Mouse (Mus musculus): ENCODE data around the gene Lgmn. TPM values are rescaled to one million over a fixed set of nuclear protein-coding genes. Genes with fewer than 3 reads are reported as not detected.

Lgmn gene
- polyA plus RNA-seq, 1 experiment = 73.8 TPM

DNA sequence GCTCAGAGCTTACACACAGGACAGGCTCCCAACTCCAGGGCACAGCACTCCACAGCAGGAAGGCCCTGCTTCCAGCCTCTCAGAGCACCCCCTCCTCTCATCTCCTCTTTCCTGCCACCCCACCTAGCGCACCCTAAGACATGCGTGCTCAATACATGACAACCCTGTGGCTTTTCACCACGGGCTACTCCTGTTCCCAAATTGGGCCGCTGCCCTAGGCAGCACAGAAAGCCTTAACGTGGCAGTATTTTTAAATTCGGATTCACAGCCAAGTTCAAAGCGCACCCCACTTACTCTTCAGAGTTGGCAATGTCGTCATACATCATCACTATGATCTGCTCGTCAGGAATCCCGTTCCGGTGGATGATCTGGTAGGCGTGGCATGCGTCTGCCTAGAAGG, 26.4 kb downstream of the Lgmn start:
- H3K27ac ChIP-seq (ENCODE audit: insufficient read depth, low read length) = no peak overlapping the region
- no peak for TF ChIP-seq POLR2A (IDR thresholded peaks at IDR 0.05; ENCODE audit: low read depth, low read length)

GRCm38 (mm10) chr12:102398588-102398987, 41.0 kb downstream of the Lgmn start:
- no peaks in the 10 kb centered on the region for H3K4me1 ChIP-seq (ENCODE audit: control insufficient read depth, insufficient read depth, low read length)
- no peak overlapping the region for H3K4me3 ChIP-seq (ENCODE audit: insufficient read depth, low read length)
- no peak overlapping the region for H3K27ac ChIP-seq (ENCODE audit: insufficient read depth, low read length)
- no peak for TF ChIP-seq CTCF (IDR thresholded peaks at IDR 0.05; ENCODE audit: borderline replicate concordance, insufficient read depth, low read length)
- TF ChIP-seq POLR2A (IDR thresholded peaks at IDR 0.05; ENCODE audit: low read depth, low read length) = no peak

More for the DNA sequence above, 26.4 kb downstream of the Lgmn start:
- H3K4me1 ChIP-seq (ENCODE audit: control insufficient read depth, insufficient read depth, low read length) = peaks cover 4% of the 10 kb centered on the region; the same call in 1 of the 2 replicates
- H3K4me3 ChIP-seq (ENCODE audit: insufficient read depth, low read length) = no peak overlapping the region

- H3K4me1 ChIP-seq (ENCODE audit: control insufficient read depth, insufficient read depth, low read length) = no peaks in the 10 kb centered on the region
- TF ChIP-seq CTCF (IDR thresholded peaks at IDR 0.05; ENCODE audit: borderline replicate concordance, insufficient read depth, low read length) = no peak
- TF ChIP-seq POLR2A (IDR thresholded peaks at IDR 0.05; ENCODE audit: low read depth, low read length) = no peak
- H3K4me3 ChIP-seq (ENCODE audit: insufficient read depth, low read length) = no peak overlapping the region
- H3K27ac ChIP-seq (ENCODE audit: insufficient read depth, low read length) = no peak overlapping the region
Measured at GRCm38 (mm10) chr12:102395998-102396991, 43.3 kb downstream of the Lgmn start.

DNA sequence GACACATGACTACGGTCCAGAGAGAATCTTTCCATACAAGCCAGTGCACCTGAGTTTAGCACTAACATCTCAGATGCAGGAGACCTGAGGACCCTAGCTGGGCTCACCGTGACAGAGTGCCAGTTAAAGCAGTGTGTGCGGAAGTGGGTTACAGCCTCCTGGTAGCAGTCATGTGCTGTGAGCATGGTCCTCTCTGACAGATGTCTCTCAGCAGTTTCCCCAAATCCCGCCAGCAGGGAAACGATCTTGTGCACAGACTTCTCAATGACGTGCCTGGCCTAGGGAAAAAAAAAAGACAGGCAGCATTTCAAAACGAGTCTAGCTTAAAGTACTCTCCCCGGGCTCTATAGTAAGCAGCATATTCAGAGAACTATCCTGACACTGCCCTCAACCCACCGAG, 44.1 kb downstream of the Lgmn start:
- H3K4me3 ChIP-seq (ENCODE audit: insufficient read depth, low read length) = no peak overlapping the region
- no peaks in the 10 kb centered on the region for H3K4me1 ChIP-seq (ENCODE audit: control insufficient read depth, insufficient read depth, low read length)
- no peak for TF ChIP-seq CTCF (IDR thresholded peaks at IDR 0.05; ENCODE audit: borderline replicate concordance, insufficient read depth, low read length)
- TF ChIP-seq POLR2A (IDR thresholded peaks at IDR 0.05; ENCODE audit: low read depth, low read length) = no peak
- no peak overlapping the region for H3K27ac ChIP-seq (ENCODE audit: insufficient read depth, low read length)

GRCm38 (mm10) chr12:102394496-102394895, 45.1 kb downstream of the Lgmn start:
- Histone ChIP-seq H3K27ac (ENCODE audit: insufficient read depth, low read length) (no peak overlapping the region), H3K4me3 (ENCODE audit: insufficient read depth, low read length) (no peak overlapping the region), H3K4me1 (ENCODE audit: control insufficient read depth, insufficient read depth, low read length) (no peaks in the 10 kb centered on the region)
- TF ChIP-seq CTCF (IDR thresholded peaks at IDR 0.05; ENCODE audit: borderline replicate concordance, insufficient read depth, low read length) (no peak), POLR2A (IDR thresholded peaks at IDR 0.05; ENCODE audit: low read depth, low read length) (no peak)

- TF ChIP-seq CTCF (IDR thresholded peaks at IDR 0.05; ENCODE audit: borderline replicate concordance, insufficient read depth, low read length) = 0 out of 2 replicates have a peak, but pooled peaks have one; percentile 7
- TF ChIP-seq POLR2A (IDR thresholded peaks at IDR 0.05; ENCODE audit: low read depth, low read length) = no peak
- H3K27ac ChIP-seq (ENCODE audit: insufficient read depth, low read length) = no peak overlapping the region
- H3K4me1 ChIP-seq (ENCODE audit: control insufficient read depth, insufficient read depth, low read length) = no peaks in the 10 kb centered on the region
- H3K4me3 ChIP-seq (ENCODE audit: insufficient read depth, low read length) = no peak overlapping the region
Measured at GRCm38 (mm10) chr12:102391982-102392381, 47.6 kb downstream of the Lgmn start.

DNA sequence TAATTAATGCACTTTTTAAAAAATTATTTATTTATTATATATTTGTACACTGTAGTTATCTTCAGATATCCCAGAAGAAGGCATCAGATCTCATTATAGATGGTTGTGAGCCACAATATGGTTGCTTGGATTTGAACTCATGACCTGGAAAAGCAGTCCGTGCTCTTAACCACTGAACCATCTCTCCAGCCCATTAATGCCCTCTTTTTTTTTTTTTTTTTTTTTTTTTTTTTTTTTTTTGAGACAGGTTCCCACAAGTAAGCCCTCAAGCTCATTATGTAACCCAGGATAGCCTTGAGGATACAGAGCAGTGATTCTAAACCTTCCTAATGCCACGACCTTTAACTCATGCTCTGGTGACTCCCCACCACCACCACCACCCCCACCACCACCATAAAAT, 48.5 kb downstream of the Lgmn start:
- no peak overlapping the region for H3K4me3 ChIP-seq (ENCODE audit: insufficient read depth, low read length)
- TF ChIP-seq CTCF (IDR thresholded peaks at IDR 0.05; ENCODE audit: borderline replicate concordance, insufficient read depth, low read length) (no peak), POLR2A (IDR thresholded peaks at IDR 0.05; ENCODE audit: low read depth, low read length) (no peak)
- H3K27ac ChIP-seq (ENCODE audit: insufficient read depth, low read length) = no peak overlapping the region

DNA sequence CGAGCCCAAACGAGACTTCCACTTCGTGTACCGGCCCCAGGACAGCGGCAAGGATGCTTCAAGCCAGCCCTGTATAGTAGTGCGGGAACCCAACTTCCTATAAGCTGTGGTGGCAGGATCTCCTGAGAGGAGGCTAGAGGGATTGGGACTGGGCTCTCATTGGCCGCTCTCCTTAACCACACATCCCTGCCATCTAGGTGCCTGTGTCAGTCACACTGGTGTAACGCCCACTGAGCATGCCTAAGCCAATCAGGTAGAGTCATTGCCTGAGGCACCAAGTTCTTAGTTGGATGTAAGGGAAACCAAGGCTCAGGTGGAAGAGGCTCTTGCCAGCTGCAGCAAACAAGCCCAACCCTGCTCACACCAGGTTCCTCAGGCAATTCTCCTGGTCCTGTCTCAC, 49.6 kb downstream of the Lgmn start:
- Histone ChIP-seq H3K27ac (ENCODE audit: insufficient read depth, low read length) (no peak overlapping the region), H3K4me3 (ENCODE audit: insufficient read depth, low read length) (no peak overlapping the region), H3K4me1 (ENCODE audit: control insufficient read depth, insufficient read depth, low read length) (no peaks in the 10 kb centered on the region)
- TF ChIP-seq POLR2A (IDR thresholded peaks at IDR 0.05; ENCODE audit: low read depth, low read length) = no peak
- TF ChIP-seq CTCF (IDR thresholded peaks at IDR 0.05; ENCODE audit: borderline replicate concordance, insufficient read depth, low read length) = no peak

More for the DNA sequence above, 48.5 kb downstream of the Lgmn start:
- no peaks in the 10 kb centered on the region for H3K4me1 ChIP-seq (ENCODE audit: control insufficient read depth, insufficient read depth, low read length)

DNA sequence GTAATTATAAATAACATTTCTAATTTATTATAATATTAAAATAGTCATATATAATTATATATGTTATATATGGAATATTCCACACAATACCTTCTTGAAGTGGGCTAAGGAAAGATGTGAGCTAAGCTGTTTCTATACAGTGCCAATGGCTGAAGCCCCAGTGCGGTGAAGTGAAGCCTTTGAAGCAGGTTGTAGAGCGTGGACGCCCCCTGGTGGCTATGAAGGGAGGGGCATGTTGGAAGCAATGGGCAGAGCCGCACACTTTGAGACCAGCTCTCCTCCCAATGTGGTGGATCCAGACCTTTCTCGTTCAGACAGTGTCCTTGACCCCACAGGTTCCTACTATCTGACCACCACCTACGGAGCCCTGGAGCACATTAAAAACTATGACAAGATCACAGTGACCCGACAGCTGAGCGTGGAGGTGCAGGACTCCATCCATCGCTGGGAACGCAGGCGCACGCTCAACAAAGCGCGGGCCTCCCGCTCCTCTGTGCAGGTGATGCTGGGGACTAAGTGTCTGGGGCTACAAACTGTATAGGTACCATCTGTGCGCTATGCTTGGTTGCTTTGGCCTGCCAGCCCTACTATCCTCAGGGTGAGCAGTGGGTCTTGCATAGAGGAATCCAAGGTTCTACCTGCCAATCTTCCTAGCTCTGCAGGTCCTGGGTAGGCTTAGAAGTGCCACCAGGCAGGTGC, 52.2 kb downstream of the Lgmn start:
- TF ChIP-seq POLR2A (IDR thresholded peaks at IDR 0.05; ENCODE audit: low read depth, low read length) (no peak), CTCF (IDR thresholded peaks at IDR 0.05; ENCODE audit: borderline replicate concordance, insufficient read depth, low read length) (peak; percentile 93)
- Histone ChIP-seq H3K27ac (ENCODE audit: insufficient read depth, low read length) (no peak overlapping the region), H3K4me3 (ENCODE audit: insufficient read depth, low read length) (no peak overlapping the region), H3K4me1 (ENCODE audit: control insufficient read depth, insufficient read depth, low read length) (no peaks in the 10 kb centered on the region)

GRCm38 (mm10) chr12:102384819-102385218, 54.8 kb downstream of the Lgmn start:
- TF ChIP-seq CTCF (IDR thresholded peaks at IDR 0.05; ENCODE audit: borderline replicate concordance, insufficient read depth, low read length) (no peak), POLR2A (IDR thresholded peaks at IDR 0.05; ENCODE audit: low read depth, low read length) (no peak)

More at GRCm38 (mm10) chr12:102384819-102385218, 54.8 kb downstream of the Lgmn start:
- H3K4me1 ChIP-seq (ENCODE audit: control insufficient read depth, insufficient read depth, low read length) = no peaks in the 10 kb centered on the region
- H3K27ac ChIP-seq (ENCODE audit: insufficient read depth, low read length) = no peak overlapping the region
- H3K4me3 ChIP-seq (ENCODE audit: insufficient read depth, low read length) = no peak overlapping the region
